Mouse (Mus musculus): ENCODE measurements around the gene Tmem59l. TPM values are rescaled to one million over a fixed set of nuclear protein-coding genes. Genes with fewer than 3 reads are reported as not detected.
"Not testable (repeated sequence)": the region's sequence is repeated elsewhere in the genome, so short reads cannot be mapped to it uniquely, and the experiment has no call there.

Gene Tmem59l
- polyA plus RNA-seq, 1 experiment from 2014 or later, result not detected

DNA sequence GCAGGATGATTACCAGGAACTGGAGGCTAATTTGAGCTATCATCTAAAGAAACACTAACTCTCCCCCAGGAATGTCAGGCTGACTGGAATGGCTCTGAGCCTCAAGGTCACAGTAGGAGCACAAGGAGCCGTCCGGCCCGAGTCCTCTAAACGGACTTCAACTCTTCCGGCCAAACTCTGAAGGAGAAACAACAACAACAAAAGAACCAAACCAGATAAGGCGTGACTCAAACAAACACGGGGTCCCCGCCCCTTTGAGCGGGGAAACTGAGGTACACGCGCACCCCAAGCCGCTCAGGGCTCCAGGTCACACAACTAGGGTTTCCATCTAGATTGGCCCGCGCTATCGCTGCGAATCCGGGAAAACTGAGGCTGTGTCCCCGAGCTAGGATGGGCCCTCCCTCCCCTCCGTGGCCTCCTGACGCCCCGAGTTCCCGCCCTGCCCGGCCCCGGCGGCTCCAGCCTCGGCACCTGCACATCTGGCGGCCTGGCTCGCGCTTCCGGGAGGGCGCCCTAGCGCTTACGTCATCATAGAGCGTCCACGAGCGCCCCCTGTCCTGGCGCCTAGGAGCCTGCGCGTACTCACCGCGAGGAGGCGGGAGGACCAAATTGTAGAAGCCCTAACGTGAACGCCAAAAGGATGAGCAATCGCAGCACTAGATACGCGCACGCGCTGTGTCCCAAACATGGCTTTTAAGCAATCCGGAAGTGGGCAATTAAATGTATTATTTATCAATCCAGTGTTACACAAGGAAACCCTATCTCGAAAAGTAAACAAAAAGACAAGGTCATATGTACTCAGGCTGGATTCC lies 35.6 kb upstream of the Tmem59l start:
- H3K9ac ChIP-seq, result peak overlapping the region; percentile 84
- WGBS (ENCODE audit: insufficient replicate concordance), result under 1% methylated on average over 51 of the region's 51 CpGs

DNA sequence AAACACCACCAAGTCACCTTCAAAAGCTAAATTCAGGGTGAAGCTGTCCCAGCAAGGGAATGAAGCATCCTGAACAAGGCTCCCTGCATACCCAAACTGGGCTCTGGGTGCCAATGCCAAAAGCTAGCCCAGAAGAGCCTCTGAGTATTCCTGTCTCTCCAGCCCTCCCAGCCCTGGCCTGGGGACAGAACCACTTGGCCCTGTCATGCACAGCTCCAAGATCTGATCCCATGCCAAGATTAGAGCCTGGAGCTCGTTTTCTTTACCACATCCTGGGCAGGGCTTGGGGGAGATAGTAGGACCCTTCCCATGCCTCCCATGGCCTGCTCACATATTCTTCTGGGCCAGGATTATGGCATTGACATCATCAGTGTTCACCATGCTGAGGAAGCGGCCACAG lies 32.4 kb upstream of the Tmem59l start:
- WGBS (ENCODE audit: insufficient replicate concordance), result 37% methylated on average over 2 of the region's 2 CpGs
- Histone ChIP-seq H3K27ac (replicated peaks) (no peak overlapping the region), H3K36me3 (replicated peaks) (peaks cover 42% of the 10 kb centered on the region), H3K9ac (no peak overlapping the region), H3K27me3 (no peaks in the 10 kb centered on the region), H3K4me3 (replicated peaks) (no peak overlapping the region), H3K9me3 (replicated peaks) (no peaks in the 10 kb centered on the region), H3K4me1 (replicated peaks) (peaks cover 33% of the 10 kb centered on the region), H3K4me2 (no peak overlapping the region)
- no peak for ATAC-seq (ENCODE audit: insufficient read depth)

More for the DNA sequence above, 35.6 kb upstream of the Tmem59l start:
- Histone ChIP-seq H3K27ac (replicated peaks) (peak overlapping the region; percentile 94), H3K4me2 (peak overlapping the region; percentile 85), H3K4me3 (replicated peaks) (peak overlapping the region; percentile 77), H3K9me3 (replicated peaks) (no peaks in the 10 kb centered on the region), H3K27me3 (no peaks in the 10 kb centered on the region), H3K4me1 (replicated peaks) (peaks cover 47% of the 10 kb centered on the region), H3K36me3 (replicated peaks) (peaks cover 17% of the 10 kb centered on the region)
- peak; percentile 81 for ATAC-seq (ENCODE audit: insufficient read depth)

DNA sequence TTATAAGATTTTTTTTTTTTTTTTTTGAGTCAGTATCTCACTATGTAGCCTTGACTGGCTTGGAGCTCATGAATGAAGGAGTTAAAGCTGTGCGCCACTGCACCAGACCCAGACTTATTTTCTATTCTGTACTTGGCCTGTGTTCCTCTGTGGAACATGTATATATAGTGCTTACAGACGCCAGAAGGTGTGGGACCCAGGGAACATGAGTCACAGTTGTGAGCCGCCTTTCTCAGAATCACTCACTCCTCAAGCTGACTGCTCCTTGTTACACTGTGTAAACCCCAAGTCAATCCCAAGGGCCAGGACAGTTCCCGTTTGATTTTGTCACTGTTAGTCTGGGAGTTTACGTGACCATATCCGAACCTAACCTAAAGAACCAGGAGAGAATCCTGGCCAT lies 31.9 kb upstream of the Tmem59l start:
- no peaks in the 10 kb centered on the region for H3K27me3 ChIP-seq
- H3K4me3 ChIP-seq (replicated peaks), result no peak overlapping the region
- whole genome bisulfite sequencing (ENCODE audit: insufficient replicate concordance), result 85% methylated on average over 6 of the region's 6 CpGs
- no peak overlapping the region for H3K9ac ChIP-seq
- peaks cover 48% of the 10 kb centered on the region for H3K36me3 ChIP-seq (replicated peaks)
- no peaks in the 10 kb centered on the region for H3K9me3 ChIP-seq (replicated peaks)
- no peak overlapping the region for H3K27ac ChIP-seq (replicated peaks)
- H3K4me1 ChIP-seq (replicated peaks), result peaks cover 33% of the 10 kb centered on the region
- no peak for ATAC-seq (ENCODE audit: insufficient read depth)
- H3K4me2 ChIP-seq, result no peak overlapping the region

DNA sequence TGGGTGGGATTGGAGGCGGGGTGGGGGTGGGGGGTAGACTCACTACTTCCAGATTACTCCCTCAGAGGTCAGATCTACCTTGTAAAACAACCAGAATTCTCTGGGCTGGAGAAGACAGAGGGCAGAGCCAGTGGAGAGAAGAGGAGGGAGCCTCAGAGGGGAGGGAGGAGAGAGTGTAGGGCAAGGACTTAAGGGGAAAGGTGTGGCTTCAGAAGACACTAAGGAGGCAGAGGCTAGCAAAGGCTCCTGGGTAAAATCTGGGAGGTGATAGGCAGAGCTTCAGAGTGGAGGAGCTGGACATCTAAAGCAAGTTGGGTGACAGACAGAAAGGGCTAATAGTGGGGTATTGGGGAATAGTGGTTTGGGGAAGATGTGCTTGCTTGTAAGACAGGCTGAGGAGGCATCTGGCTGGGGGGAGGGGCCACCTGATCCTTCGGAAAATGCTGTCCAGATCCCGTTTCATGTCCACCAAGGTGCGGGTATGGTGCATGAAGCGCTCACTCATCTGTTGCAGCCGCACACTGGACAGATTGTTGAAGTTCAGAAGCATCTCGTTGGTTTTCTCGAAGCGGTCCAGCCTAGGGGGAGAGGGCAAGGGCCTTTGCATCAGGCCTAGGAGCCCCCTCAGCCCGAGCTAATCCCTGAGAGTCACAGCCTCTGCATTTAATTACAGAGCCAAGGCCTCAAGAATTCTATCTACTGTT lies 30.9 kb upstream of the Tmem59l start:
- 76% methylated on average over 10 of the region's 10 CpGs for WGBS (ENCODE audit: insufficient replicate concordance)
- H3K27ac ChIP-seq (replicated peaks), result no peak overlapping the region

DNA sequence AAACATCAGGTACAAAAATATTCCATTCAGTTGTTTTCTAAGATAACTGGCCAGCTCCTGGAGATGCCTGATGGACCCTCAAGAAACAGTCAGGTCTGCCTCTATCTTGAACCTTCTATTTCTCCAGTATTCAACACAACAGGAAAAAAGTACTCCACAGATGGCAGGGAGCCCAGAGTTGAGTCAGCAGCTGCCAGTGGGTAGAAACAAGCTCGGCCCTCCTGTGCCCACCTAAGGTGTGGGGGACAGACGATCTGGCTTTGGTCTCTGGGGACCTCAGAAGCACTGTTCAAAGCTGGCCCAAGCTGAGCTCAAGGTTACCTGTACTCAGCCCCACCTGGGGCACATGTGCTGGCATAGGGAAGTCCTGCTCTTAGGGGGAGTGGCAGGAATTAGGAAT lies 26.3 kb upstream of the Tmem59l start:
- H3K4me2 ChIP-seq, result no peak overlapping the region
- WGBS (ENCODE audit: insufficient replicate concordance), result 63% methylated on average over 2 of the region's 2 CpGs
- H3K36me3 ChIP-seq (replicated peaks), result peaks cover 58% of the 10 kb centered on the region
- no peak overlapping the region for H3K9ac ChIP-seq
- H3K27me3 ChIP-seq, result no peaks in the 10 kb centered on the region
- H3K9me3 ChIP-seq (replicated peaks), result no peaks in the 10 kb centered on the region
- H3K27ac ChIP-seq (replicated peaks), result no peak overlapping the region
- H3K4me3 ChIP-seq (replicated peaks), result no peak overlapping the region
- ATAC-seq (ENCODE audit: insufficient read depth), result no peak
- peaks cover 45% of the 10 kb centered on the region for H3K4me1 ChIP-seq (replicated peaks)

More for the DNA sequence above, 30.9 kb upstream of the Tmem59l start:
- no peaks in the 10 kb centered on the region for H3K27me3 ChIP-seq
- no peak for ATAC-seq (ENCODE audit: insufficient read depth)
- H3K36me3 ChIP-seq (replicated peaks), result peaks cover 57% of the 10 kb centered on the region
- H3K9ac ChIP-seq, result no peak overlapping the region
- H3K4me3 ChIP-seq (replicated peaks), result no peak overlapping the region
- H3K4me2 ChIP-seq, result no peak overlapping the region
- H3K4me1 ChIP-seq (replicated peaks), result peaks cover 29% of the 10 kb centered on the region
- no peaks in the 10 kb centered on the region for H3K9me3 ChIP-seq (replicated peaks)

DNA sequence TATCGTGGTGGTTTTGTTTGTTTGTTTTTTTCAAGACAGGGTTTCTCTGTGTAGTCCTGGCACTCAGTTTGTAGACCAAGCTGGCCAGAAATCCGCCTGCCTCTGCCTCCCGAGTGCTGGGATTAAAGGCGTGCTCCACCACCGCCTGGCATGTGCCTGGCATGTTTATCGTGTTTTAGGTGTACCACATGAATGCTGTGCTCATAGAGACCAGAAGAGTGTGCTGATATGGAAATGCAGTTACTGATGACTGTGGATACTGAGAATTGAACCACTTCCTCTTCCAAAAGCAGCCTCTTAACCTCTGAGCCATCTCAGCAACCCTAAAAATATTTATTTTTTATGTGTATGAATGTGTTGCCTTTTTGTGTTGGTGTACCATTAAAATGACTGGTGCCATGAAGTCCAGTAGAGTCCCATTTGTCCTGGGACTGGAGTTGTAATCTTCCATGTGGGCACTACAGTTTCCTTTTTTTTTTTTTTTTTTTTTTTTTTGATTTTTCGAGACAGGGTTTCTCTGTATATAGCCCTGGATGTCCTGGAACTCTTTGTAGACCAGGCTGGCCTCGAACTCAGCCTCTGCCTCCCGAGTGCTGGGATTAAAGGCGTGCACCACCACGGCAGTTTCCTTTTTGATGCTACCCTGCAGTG lies 25.2 kb upstream of the Tmem59l start:
- no peak for ATAC-seq (ENCODE audit: insufficient read depth)
- H3K27me3 ChIP-seq, result no peaks in the 10 kb centered on the region
- peaks cover 45% of the 10 kb centered on the region for H3K4me1 ChIP-seq (replicated peaks)
- WGBS (ENCODE audit: insufficient replicate concordance), result 58% methylated on average over 11 of the region's 11 CpGs
- peak overlapping the region; percentile 100 for H3K27ac ChIP-seq (replicated peaks)
- H3K9me3 ChIP-seq (replicated peaks), result no peaks in the 10 kb centered on the region
- H3K4me3 ChIP-seq (replicated peaks), result peak overlapping the region; percentile 97; the same call in 1 of the 2 replicates
- peaks cover 58% of the 10 kb centered on the region for H3K36me3 ChIP-seq (replicated peaks)
- 0 out of 2 replicates have a peak overlapping the region, but pooled peaks have one; percentile 97 for H3K9ac ChIP-seq
- H3K4me2 ChIP-seq, result peak overlapping the region; percentile 85

DNA sequence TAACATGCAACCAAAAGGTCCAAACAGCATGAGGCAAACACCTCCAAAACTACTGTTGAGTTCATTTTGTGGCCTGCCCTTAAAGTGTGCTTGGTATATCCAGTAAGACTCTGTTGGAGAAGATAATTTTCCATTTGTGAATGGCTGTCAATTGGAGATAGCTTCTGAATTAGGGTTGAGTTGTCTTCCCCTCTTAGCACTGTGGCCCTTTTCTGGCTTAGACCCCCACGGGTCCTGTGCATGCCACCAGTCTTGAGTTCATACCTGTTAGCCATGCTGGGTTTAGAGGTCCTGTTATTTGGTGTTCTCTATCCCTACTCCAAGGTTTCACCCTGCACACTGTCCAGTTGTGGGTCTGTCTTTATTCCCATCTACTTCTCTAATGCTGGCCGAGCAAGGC lies 24.6 kb upstream of the Tmem59l start:
- ATAC-seq (ENCODE audit: insufficient read depth), result no peak
- peaks cover 63% of the 10 kb centered on the region for H3K36me3 ChIP-seq (replicated peaks)
- no peaks in the 10 kb centered on the region for H3K27me3 ChIP-seq
- H3K4me1 ChIP-seq (replicated peaks), result peaks cover 50% of the 10 kb centered on the region
- H3K4me2 ChIP-seq, result peak overlapping the region; percentile 85
- H3K9ac ChIP-seq, result peak overlapping the region; percentile 97
- 72% methylated on average over 2 of the region's 2 CpGs for WGBS (ENCODE audit: insufficient replicate concordance)
- peak overlapping the region; percentile 97 for H3K4me3 ChIP-seq (replicated peaks)
- peak overlapping the region; percentile 100 for H3K27ac ChIP-seq (replicated peaks)
- no peaks in the 10 kb centered on the region for H3K9me3 ChIP-seq (replicated peaks)

DNA sequence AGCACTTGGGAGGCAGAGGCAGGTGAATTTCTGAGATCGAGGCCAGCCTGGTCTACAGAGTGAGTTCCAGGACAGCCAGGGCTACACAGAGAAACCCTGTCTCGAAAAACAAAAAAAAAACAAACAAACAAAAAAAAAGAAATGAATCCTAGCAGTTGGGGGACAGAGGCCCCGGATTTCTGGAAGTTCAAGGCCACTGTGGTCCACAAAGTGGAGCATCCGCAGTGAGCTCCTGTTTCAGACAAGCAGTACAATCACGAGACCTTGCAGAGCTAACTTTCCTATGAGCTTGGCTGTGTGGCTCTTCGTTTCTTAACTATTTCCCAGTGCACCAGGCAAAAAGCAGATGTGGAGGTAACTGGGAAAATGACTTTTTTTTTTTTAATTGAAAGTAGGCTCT lies 24.0 kb upstream of the Tmem59l start:
- 32% methylated on average over 6 of the region's 6 CpGs for WGBS (ENCODE audit: insufficient replicate concordance)
- peaks cover 54% of the 10 kb centered on the region for H3K4me1 ChIP-seq (replicated peaks)
- not testable (repeated sequence) for H3K9me3 ChIP-seq (replicated peaks); H3K27me3 ChIP-seq; ATAC-seq (ENCODE audit: insufficient read depth)
- peak overlapping the region; percentile 100 for H3K27ac ChIP-seq (replicated peaks)
- H3K4me2 ChIP-seq, result peak overlapping the region; percentile 85
- peaks cover 58% of the 10 kb centered on the region for H3K36me3 ChIP-seq (replicated peaks)
- peak overlapping the region; percentile 97 for H3K4me3 ChIP-seq (replicated peaks)
- peak overlapping the region; percentile 97 for H3K9ac ChIP-seq

DNA sequence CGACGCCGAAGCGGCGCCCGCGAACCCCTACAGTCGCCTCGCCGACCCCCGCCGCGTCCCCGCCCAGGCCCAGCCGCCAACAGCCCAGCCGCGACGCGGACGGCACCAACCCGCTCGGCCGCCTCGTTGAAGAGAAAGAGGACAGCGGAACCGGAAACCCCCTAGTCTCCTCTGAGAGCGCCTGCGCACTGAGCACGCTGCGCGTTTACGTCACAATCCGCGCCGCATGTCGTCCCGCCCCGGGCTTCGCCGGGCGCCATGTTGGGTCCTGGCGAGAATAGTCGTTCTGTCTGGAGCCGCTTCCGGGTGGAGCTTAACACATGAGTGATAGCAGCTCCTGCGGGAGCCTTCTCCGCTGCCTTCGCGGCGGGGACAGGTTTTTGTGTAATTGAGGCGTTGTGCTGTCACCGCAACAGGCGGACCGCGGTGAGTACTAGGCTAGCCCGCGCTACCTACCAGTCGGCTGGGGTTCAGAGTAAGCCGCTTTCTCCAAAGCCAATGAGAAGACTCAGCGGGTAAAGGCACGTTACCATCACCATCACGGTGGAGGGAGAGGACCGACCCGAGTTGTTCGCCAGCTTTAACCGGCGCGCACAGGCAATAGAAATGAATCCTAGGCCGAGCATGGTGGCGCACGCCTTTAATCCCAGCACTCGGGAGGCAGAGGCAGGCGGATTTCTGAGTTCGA lies 23.2 kb upstream of the Tmem59l start, which contains the start of gene Uba52:
Gene Uba52 (minus strand): TSS at position 574 of the 688 bp plus-strand sequence.
- Histone ChIP-seq H3K27me3 (no peaks in the 10 kb centered on the region), H3K27ac (replicated peaks) (peak within 1 kb of the TSS; percentile 100), H3K36me3 (replicated peaks) (peaks cover 50% of the 10 kb centered on the region), H3K9me3 (replicated peaks) (no peaks in the 10 kb centered on the region), H3K4me2 (peak within 1 kb of the TSS; percentile 85), H3K4me1 (replicated peaks) (peaks cover 62% of the 10 kb centered on the region), H3K9ac (peak within 1 kb of the TSS; percentile 97), H3K4me3 (replicated peaks) (peak within 1 kb of the TSS; percentile 97)
- WGBS (ENCODE audit: insufficient replicate concordance), result under 1% methylated on average over 74 of the region's 74 CpGs
- ATAC-seq (ENCODE audit: insufficient read depth), result peak; percentile 74

DNA sequence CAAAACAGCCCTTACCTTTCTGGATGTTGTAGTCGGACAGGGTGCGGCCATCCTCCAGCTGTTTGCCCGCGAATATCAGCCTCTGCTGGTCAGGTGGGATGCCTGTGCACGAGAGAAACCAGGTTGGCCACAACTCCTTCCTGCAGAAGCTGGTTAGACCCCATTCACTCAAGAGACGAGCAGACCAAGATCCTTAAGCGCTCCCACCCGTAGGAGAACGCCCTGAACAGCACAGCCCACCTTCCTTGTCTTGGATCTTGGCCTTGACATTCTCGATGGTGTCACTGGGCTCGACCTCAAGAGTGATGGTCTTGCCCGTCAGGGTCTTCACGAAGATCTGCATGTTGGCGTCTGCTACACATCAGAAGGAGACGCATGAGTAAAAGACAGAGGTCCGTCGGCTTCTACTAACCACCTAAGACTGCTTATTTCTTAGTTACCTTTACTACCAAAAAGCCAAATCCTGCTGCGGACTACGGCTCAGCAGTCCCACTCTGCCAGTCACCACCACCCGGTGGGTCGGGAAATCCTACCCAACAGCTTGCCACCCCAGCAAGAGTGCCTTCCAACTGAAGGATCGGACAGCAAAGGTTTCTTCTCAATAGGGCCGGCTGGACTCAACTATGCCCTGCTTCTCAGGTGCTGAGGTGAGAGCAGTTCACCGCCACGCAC lies 22.3 kb upstream of the Tmem59l start:
- Histone ChIP-seq H3K36me3 (replicated peaks) (peaks cover 42% of the 10 kb centered on the region), H3K4me3 (replicated peaks) (peak overlapping the region; percentile 97), H3K27me3 (no peaks in the 10 kb centered on the region), H3K4me1 (replicated peaks) (peaks cover 70% of the 10 kb centered on the region), H3K9ac (peak overlapping the region; percentile 97), H3K27ac (replicated peaks) (peak overlapping the region; percentile 100), H3K9me3 (replicated peaks) (no peaks in the 10 kb centered on the region), H3K4me2 (peak overlapping the region; percentile 85)
- 1% methylated on average over 25 of the region's 25 CpGs for WGBS (ENCODE audit: insufficient replicate concordance)
- ATAC-seq (ENCODE audit: insufficient read depth), result no peak
